Mouse (Mus musculus): ENCODE measurements around the gene Armc2. TPM values are rescaled to one million over a fixed set of nuclear protein-coding genes. Genes with fewer than 3 reads are reported as not detected.

The Armc2 gene
- polyA plus RNA-seq, 1 experiment from 2014 or later, result 1.1 TPM

DNA sequence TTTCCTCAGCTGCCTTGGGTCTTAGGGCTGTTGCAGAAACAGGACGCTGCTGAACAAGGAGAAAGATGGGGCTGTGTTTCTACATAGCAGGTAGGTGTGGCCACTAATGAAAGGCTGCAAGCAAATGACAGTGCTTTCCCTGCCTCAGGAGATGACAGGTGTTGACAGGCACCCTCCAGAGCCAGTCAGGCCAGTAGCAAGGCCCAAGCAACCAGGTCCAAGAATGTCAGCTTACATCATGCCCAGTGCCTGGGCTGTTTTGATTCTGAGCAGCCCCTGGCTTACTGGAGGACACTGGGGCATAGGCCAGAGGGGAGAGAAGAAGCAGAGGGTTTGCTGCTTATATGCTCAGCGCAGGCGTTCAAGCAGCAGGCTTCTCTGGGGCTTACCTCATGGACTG, 13.0 kb downstream of the Armc2 start:
- Histone ChIP-seq H3K36me3 (ENCODE audit: insufficient read depth, low read length) (no peaks in the 10 kb centered on the region), H3K27me3 (replicated peaks; ENCODE audit: insufficient read depth, low read length) (no peaks in the 10 kb centered on the region), H3K9ac (replicated peaks; ENCODE audit: low read depth) (no peak overlapping the region), H3K27ac (ENCODE audit: low read length) (no peak overlapping the region), H3K9me3 (ENCODE audit: low read length) (no peaks in the 10 kb centered on the region), H3K4me2 (replicated peaks; ENCODE audit: low read depth, low read length) (no peak overlapping the region), H3K4me1 (ENCODE audit: insufficient read depth, low read depth, low read length) (no peaks in the 10 kb centered on the region), H3K4me3 (ENCODE audit: low read depth, low read length) (no peak overlapping the region)
- DNase-seq (ENCODE audit: low spot score) (no peak), ATAC-seq (no peak)
- TF ChIP-seq EP300 (IDR thresholded peaks at IDR 0.05) (no peak), CTCF (IDR thresholded peaks at IDR 0.05) (no peak)
- WGBS, result 85% methylated on average over 3 of the region's 3 CpGs

DNA sequence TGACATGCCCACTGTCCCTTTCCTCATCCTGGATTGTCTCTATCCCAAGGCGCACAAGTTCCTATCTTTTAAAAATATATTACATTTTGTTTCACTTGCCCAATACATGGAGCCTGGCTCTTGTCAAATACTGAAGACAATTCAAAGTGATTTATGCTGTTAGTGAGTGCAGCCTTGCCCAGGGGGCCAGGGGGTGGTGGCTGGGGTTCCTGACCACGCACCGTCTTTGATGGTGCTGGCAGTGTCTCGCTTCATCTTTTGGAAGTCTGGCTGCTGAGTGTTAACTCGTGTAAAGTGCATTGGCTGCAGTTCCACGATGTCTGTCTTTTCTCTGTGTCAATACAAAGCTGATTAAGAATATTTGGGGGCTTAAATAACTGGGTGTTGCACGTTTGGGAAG, 13.6 kb downstream of the Armc2 start:
- DNase-seq (ENCODE audit: low spot score), result no peak
- no peak overlapping the region for H3K27ac ChIP-seq (ENCODE audit: low read length)
- no peak overlapping the region for H3K4me2 ChIP-seq (replicated peaks; ENCODE audit: low read depth, low read length)
- H3K9me3 ChIP-seq (ENCODE audit: low read length), result no peaks in the 10 kb centered on the region
- WGBS, result 56% methylated on average over 7 of the region's 7 CpGs
- H3K27me3 ChIP-seq (replicated peaks; ENCODE audit: insufficient read depth, low read length), result no peaks in the 10 kb centered on the region
- no peak overlapping the region for H3K4me3 ChIP-seq (ENCODE audit: low read depth, low read length)
- H3K4me1 ChIP-seq (ENCODE audit: insufficient read depth, low read depth, low read length), result no peaks in the 10 kb centered on the region
- TF ChIP-seq EP300 (IDR thresholded peaks at IDR 0.05), result no peak
- no peak for TF ChIP-seq CTCF (IDR thresholded peaks at IDR 0.05)
- no peak for ATAC-seq
- no peak overlapping the region for H3K9ac ChIP-seq (replicated peaks; ENCODE audit: low read depth)
- H3K36me3 ChIP-seq (ENCODE audit: insufficient read depth, low read length), result no peaks in the 10 kb centered on the region

DNA sequence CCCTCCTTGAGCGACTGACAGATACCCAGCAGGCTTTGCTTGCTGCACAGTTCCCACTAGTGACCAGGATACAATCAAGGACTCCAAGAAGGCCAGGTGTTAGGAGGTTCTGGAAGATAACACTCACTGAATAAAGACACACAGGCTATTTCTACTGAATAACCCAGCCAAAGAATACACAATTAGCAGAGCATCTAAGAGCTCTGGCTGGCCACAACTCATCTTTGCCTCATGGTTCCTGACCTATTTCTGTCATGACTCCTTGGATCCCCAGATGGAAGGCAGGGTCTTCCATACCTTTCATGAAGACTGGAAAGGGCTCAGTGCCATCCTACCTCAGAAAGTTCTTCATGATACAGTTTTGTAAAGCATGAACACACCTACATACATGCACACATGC, 14.2 kb downstream of the Armc2 start:
- no peaks in the 10 kb centered on the region for H3K27me3 ChIP-seq (replicated peaks; ENCODE audit: insufficient read depth, low read length)
- H3K9ac ChIP-seq (replicated peaks; ENCODE audit: low read depth), result no peak overlapping the region
- no peak overlapping the region for H3K4me2 ChIP-seq (replicated peaks; ENCODE audit: low read depth, low read length)
- no peak overlapping the region for H3K27ac ChIP-seq (ENCODE audit: low read length)
- no peaks in the 10 kb centered on the region for H3K9me3 ChIP-seq (ENCODE audit: low read length)
- no peak for ATAC-seq
- H3K4me3 ChIP-seq (ENCODE audit: low read depth, low read length), result no peak overlapping the region
- no peak for TF ChIP-seq EP300 (IDR thresholded peaks at IDR 0.05)
- no peak for TF ChIP-seq CTCF (IDR thresholded peaks at IDR 0.05)
- DNase-seq (ENCODE audit: low spot score), result no peak
- H3K4me1 ChIP-seq (ENCODE audit: insufficient read depth, low read depth, low read length), result no peaks in the 10 kb centered on the region
- WGBS, result 87% methylated on average over 1 of the region's 1 CpGs
- H3K36me3 ChIP-seq (ENCODE audit: insufficient read depth, low read length), result no peaks in the 10 kb centered on the region

DNA sequence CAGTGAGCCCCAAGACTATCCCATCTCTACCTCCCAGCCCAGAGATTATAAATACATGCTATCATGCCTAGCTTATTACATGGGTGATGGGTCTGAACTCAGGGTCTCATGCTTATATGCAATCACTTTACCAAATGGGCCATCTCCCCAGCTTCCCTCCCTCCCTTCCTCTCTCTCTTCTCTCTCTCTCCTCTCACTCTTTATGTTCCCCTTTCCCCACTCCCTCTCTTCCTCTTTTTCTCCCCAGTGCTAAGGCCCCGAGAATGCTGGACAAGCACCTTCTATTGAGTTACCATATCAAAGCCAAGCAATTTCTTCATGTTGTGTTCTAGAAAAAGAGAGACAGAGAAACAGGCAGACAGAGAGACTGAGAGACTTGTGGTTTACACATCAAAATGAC, 14.7 kb downstream of the Armc2 start:
- H3K27me3 ChIP-seq (replicated peaks; ENCODE audit: insufficient read depth, low read length), result no peaks in the 10 kb centered on the region

DNA sequence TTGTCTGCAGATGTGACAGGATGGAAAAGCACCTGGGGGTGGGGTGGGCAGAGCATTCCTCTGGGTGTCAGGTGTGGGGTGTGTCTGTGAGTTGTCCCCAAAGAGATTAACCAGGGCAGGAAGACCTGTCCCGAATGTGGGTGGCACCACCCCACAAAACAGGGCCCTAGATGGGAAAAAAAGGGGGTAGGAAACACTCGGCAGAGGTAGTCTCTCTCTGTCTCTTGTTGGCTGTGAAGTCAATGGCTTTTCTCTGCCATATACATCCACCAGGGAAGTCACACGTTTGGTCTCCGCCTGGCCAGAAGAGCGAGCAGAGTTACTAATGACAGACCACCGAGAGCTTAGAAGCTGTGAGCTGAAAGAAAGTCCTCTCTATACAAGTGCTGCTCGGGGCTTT, 15.8 kb downstream of the Armc2 start:
- Histone ChIP-seq H3K36me3 (ENCODE audit: insufficient read depth, low read length) (no peaks in the 10 kb centered on the region), H3K4me3 (ENCODE audit: low read depth, low read length) (no peak overlapping the region), H3K9ac (replicated peaks; ENCODE audit: low read depth) (no peak overlapping the region), H3K4me1 (ENCODE audit: insufficient read depth, low read depth, low read length) (no peaks in the 10 kb centered on the region), H3K9me3 (ENCODE audit: low read length) (no peaks in the 10 kb centered on the region), H3K4me2 (replicated peaks; ENCODE audit: low read depth, low read length) (no peak overlapping the region), H3K27me3 (replicated peaks; ENCODE audit: insufficient read depth, low read length) (no peaks in the 10 kb centered on the region), H3K27ac (ENCODE audit: low read length) (no peak overlapping the region)
- no peak for DNase-seq (ENCODE audit: low spot score)
- 62% methylated on average over 7 of the region's 7 CpGs for WGBS
- no peak for TF ChIP-seq EP300 (IDR thresholded peaks at IDR 0.05)
- TF ChIP-seq CTCF (IDR thresholded peaks at IDR 0.05), result no peak
- no peak for ATAC-seq

More for the DNA sequence above, 14.7 kb downstream of the Armc2 start:
- Histone ChIP-seq H3K4me1 (ENCODE audit: insufficient read depth, low read depth, low read length) (no peaks in the 10 kb centered on the region), H3K27ac (ENCODE audit: low read length) (no peak overlapping the region), H3K4me2 (replicated peaks; ENCODE audit: low read depth, low read length) (no peak overlapping the region), H3K9ac (replicated peaks; ENCODE audit: low read depth) (no peak overlapping the region), H3K36me3 (ENCODE audit: insufficient read depth, low read length) (no peaks in the 10 kb centered on the region), H3K9me3 (ENCODE audit: low read length) (no peaks in the 10 kb centered on the region), H3K4me3 (ENCODE audit: low read depth, low read length) (no peak overlapping the region)
- TF ChIP-seq CTCF (IDR thresholded peaks at IDR 0.05) (no peak), EP300 (IDR thresholded peaks at IDR 0.05) (no peak)
- DNase-seq (ENCODE audit: low spot score) (no peak), ATAC-seq (no peak)
- 64% methylated on average over 1 of the region's 1 CpGs for WGBS

DNA sequence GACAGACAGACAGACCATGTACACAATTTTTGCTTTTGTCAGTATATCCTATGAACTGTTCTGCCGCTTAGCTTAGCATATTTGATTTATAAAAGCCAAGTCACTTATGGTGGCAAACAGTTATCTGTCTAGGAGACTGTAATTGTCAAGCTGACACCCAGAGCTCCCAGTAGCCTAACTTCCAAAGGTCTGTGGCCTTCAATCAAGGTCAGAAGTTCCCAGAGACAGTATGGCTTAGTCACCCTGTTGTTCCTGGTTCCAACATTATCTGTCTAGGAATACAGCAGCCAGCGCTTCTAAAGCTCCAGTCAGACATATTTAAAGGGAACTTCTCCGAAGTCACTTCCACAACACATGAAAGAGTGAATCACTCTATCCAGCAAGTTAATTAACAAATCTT, 17.0 kb downstream of the Armc2 start:
- TF ChIP-seq EP300 (IDR thresholded peaks at IDR 0.05), result no peak
- no peak for TF ChIP-seq CTCF (IDR thresholded peaks at IDR 0.05)

DNA sequence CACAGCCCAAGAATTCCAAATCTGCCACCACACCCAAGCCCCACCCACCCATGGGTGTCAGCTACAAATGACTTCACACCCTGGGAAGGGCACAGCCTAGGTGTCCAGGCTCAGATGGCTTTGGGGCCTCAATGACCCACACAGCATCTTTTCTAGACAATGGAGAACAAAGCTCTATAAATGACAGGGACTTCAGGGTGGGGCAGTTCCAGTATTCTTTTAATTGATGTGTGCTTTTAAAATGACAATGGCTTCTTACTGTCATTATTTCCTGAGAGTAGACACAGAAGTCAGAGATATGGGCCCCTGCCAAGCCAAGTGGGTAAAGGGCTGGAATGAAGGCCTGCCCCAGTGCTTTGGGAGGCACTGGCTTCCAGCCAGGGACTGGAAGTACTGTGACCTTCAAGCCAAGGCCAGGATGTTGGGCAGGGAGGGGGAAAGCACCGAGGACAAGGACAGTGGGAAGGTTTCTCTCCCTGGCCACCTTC, 20.5 kb downstream of the Armc2 start:
- WGBS, result 21% methylated on average over 1 of the region's 1 CpGs
- DNase-seq (ENCODE audit: low spot score) (peak; percentile 74), ATAC-seq (peak; percentile 89)

More for the DNA sequence above, 17.0 kb downstream of the Armc2 start:
- Histone ChIP-seq H3K27ac (ENCODE audit: low read length) (no peak overlapping the region), H3K4me3 (ENCODE audit: low read depth, low read length) (no peak overlapping the region), H3K27me3 (replicated peaks; ENCODE audit: insufficient read depth, low read length) (no peaks in the 10 kb centered on the region), H3K4me1 (ENCODE audit: insufficient read depth, low read depth, low read length) (no peaks in the 10 kb centered on the region), H3K4me2 (replicated peaks; ENCODE audit: low read depth, low read length) (no peak overlapping the region), H3K9me3 (ENCODE audit: low read length) (no peaks in the 10 kb centered on the region), H3K36me3 (ENCODE audit: insufficient read depth, low read length) (no peaks in the 10 kb centered on the region), H3K9ac (replicated peaks; ENCODE audit: low read depth) (no peak overlapping the region)
- ATAC-seq (no peak), DNase-seq (ENCODE audit: low spot score) (no peak)
- 89% methylated on average over 3 of the region's 3 CpGs for whole genome bisulfite sequencing

More for the DNA sequence above, 20.5 kb downstream of the Armc2 start:
- TF ChIP-seq CTCF (IDR thresholded peaks at IDR 0.05) (no peak), EP300 (IDR thresholded peaks at IDR 0.05) (peak; percentile 93)
- Histone ChIP-seq H3K27me3 (replicated peaks; ENCODE audit: insufficient read depth, low read length) (no peaks in the 10 kb centered on the region), H3K4me3 (ENCODE audit: low read depth, low read length) (no peak overlapping the region), H3K4me1 (ENCODE audit: insufficient read depth, low read depth, low read length) (no peaks in the 10 kb centered on the region), H3K4me2 (replicated peaks; ENCODE audit: low read depth, low read length) (no peak overlapping the region), H3K27ac (ENCODE audit: low read length) (no peak overlapping the region), H3K9me3 (ENCODE audit: low read length) (no peaks in the 10 kb centered on the region), H3K9ac (replicated peaks; ENCODE audit: low read depth) (no peak overlapping the region), H3K36me3 (ENCODE audit: insufficient read depth, low read length) (no peaks in the 10 kb centered on the region)

Measured in lung, postnatal 0 days (tissue).